Mouse (Mus musculus) erythroblast, embryonic 14.5 days (primary cell): Measurements from ENCODE around the gene Uckl1. TPM values are rescaled to one million over a fixed set of nuclear protein-coding genes. Genes with fewer than 3 reads are reported as not detected.

ENCODE experiments used
- H3K27me3 ChIP-seq: 2 replicates; pipeline ENCODE4 v1.6.1; 2012; ENCODE audit warnings: inconsistent platforms; ENCODE audit not compliant: control insufficient read depth
- H3K36me3 ChIP-seq: 2 replicates; pipeline ENCODE4 v1.6.1; 2012; ENCODE audit warnings: mild to moderate bottlenecking, inconsistent platforms; ENCODE audit not compliant: control insufficient read depth
- H3K4me1 ChIP-seq: 2 replicates; pipeline ENCODE4 v1.6.1; 2012; ENCODE audit warnings: inconsistent platforms; ENCODE audit not compliant: control insufficient read depth
- H3K4me3 ChIP-seq: replicated peaks from 2 replicates; pipeline ENCODE3; 2012; ENCODE audit warnings: moderate library complexity, mild to moderate bottlenecking, inconsistent platforms
- H3K9me3 ChIP-seq: 2 replicates; pipeline ENCODE4 v1.6.1; 2012; ENCODE audit warnings: low read length, inconsistent platforms, mixed read lengths; ENCODE audit not compliant: control insufficient read depth
- GATA1 ChIP-seq: IDR thresholded peaks from 2 replicates; pipeline ENCODE4 v1.6.1; 2012; ENCODE audit warnings: low read length, inconsistent platforms, mixed read lengths
- TAL1 ChIP-seq: IDR thresholded peaks from 3 replicates; pipeline ENCODE4 v1.6.1; 2012; ENCODE audit warnings: low read length, inconsistent platforms, mixed read lengths
- polyA plus RNA-seq: library from polyadenylated mRNA; stranded (reverse); fragments of >175 nt; gene quantifications from 2 replicates; pipeline ENCODE4 v1.2.3, GENCODE M21; 2012

Gene Uckl1
- polyA plus RNA-seq, 1 experiment: 1.5 TPM

- TF ChIP-seq TAL1: no peak
- no peak for TF ChIP-seq GATA1
- Histone ChIP-seq H3K36me3 (peaks cover 60% of the 10 kb centered on the region), H3K27me3 (no peaks in the 10 kb centered on the region), H3K9me3 (no peaks in the 10 kb centered on the region), H3K4me1 (peaks cover 63% of the 10 kb centered on the region), H3K4me3 (no peak overlapping the region)
Measured at GRCm38 (mm10) chr2:181583460-181584257, 1.0 kb downstream of the Uckl1 start.

GRCm38 (mm10) chr2:181582939-181583338, 1.8 kb downstream of the Uckl1 start:
- Histone ChIP-seq H3K36me3 (peaks cover 56% of the 10 kb centered on the region), H3K4me3 (no peak overlapping the region), H3K4me1 (peaks cover 69% of the 10 kb centered on the region), H3K27me3 (no peaks in the 10 kb centered on the region), H3K9me3 (no peaks in the 10 kb centered on the region)
- TF ChIP-seq TAL1 (no peak), GATA1 (no peak)

- Histone ChIP-seq H3K9me3 (no peaks in the 10 kb centered on the region), H3K4me3 (peak overlapping the region; percentile 83), H3K36me3 (peaks cover 52% of the 10 kb centered on the region), H3K4me1 (peaks cover 75% of the 10 kb centered on the region), H3K27me3 (no peaks in the 10 kb centered on the region)
- TF ChIP-seq TAL1: no peak
- TF ChIP-seq GATA1: no peak
Measured at GRCm38 (mm10) chr2:181582358-181582757, 2.3 kb downstream of the Uckl1 start.

GRCm38 (mm10) chr2:181581402-181582120, 3.1 kb downstream of the Uckl1 start:
- TF ChIP-seq GATA1 (no peak), TAL1 (no peak)
- Histone ChIP-seq H3K9me3 (no peaks in the 10 kb centered on the region), H3K27me3 (no peaks in the 10 kb centered on the region), H3K4me3 (peak overlapping the region; percentile 83), H3K4me1 (peaks cover 83% of the 10 kb centered on the region), H3K36me3 (peaks cover 44% of the 10 kb centered on the region)

GRCm38 (mm10) chr2:181581016-181581401, 3.7 kb downstream of the Uckl1 start:
- Histone ChIP-seq H3K9me3 (no peaks in the 10 kb centered on the region), H3K27me3 (no peaks in the 10 kb centered on the region), H3K36me3 (peaks cover 39% of the 10 kb centered on the region), H3K4me3 (peak overlapping the region; percentile 83), H3K4me1 (peaks cover 88% of the 10 kb centered on the region)
- TF ChIP-seq GATA1 (no peak), TAL1 (no peak)

GRCm38 (mm10) chr2:181580131-181580772, 4.4 kb downstream of the Uckl1 start:
- no peaks in the 10 kb centered on the region for H3K27me3 ChIP-seq
- no peaks in the 10 kb centered on the region for H3K9me3 ChIP-seq
- H3K36me3 ChIP-seq: peaks cover 34% of the 10 kb centered on the region
- H3K4me1 ChIP-seq: peaks cover 92% of the 10 kb centered on the region
- TF ChIP-seq TAL1: no peak
- H3K4me3 ChIP-seq: peak overlapping the region; percentile 83

GRCm38 (mm10) chr2:181579681-181580080, 5.0 kb downstream of the Uckl1 start:
- Histone ChIP-seq H3K4me3 (no peak overlapping the region), H3K36me3 (peaks cover 36% of the 10 kb centered on the region), H3K27me3 (no peaks in the 10 kb centered on the region), H3K4me1 (peaks cover 97% of the 10 kb centered on the region), H3K9me3 (no peaks in the 10 kb centered on the region)
- no peak for TF ChIP-seq GATA1
- no peak for TF ChIP-seq TAL1

- TF ChIP-seq TAL1: no peak
- TF ChIP-seq GATA1: no peak
- Histone ChIP-seq H3K4me1 (peaks cover 97% of the 10 kb centered on the region), H3K27me3 (no peaks in the 10 kb centered on the region), H3K4me3 (peak overlapping the region; percentile 43), H3K36me3 (peaks cover 36% of the 10 kb centered on the region), H3K9me3 (no peaks in the 10 kb centered on the region)
Measured at GRCm38 (mm10) chr2:181578790-181579618, 5.7 kb downstream of the Uckl1 start.
